Mouse (Mus musculus) urinary bladder, postnatal 0 days (tissue): ENCODE measurements around the gene Carhsp1. TPM values are rescaled to one million over a fixed set of nuclear protein-coding genes. Genes with fewer than 3 reads are reported as not detected.

Experiments used
- microRNA-seq: library from miRNA; unstranded; fragments of <30 nt; microRNA quantifications from one replicate; pipeline ENCODE4, GENCODE M21; 2016
- polyA plus RNA-seq: library from polyadenylated mRNA; unstranded; fragments of >200 nt; fragmentation: Nextera tagmentation; extraction: Ambion mirVana; gene quantifications from 2 replicates; pipeline ENCODE4 v1.2.1, GENCODE M21; 2015

Carhsp1 gene
- 46.8 TPM in 2 replicates for polyA plus RNA-seq

GRCm38 (mm10) chr16:8671551-8672349 lies at the start of gene Carhsp1:
Carhsp1 (minus strand) TSS chr16:8672155.

GRCm38 (mm10) chr16:8680470-8680869 lies 8.5 kb upstream of the Carhsp1 start, which contains the start of gene Gm5767:
Gm5767 (plus strand) TSS chr16:8680770.

GRCm38 (mm10) chr16:8637217-8638051 lies 34.5 kb downstream of the Carhsp1 start, which contains the start of the genes Pmm2 and Tmem186:
Pmm2 (plus strand) TSS chr16:8637674.
Tmem186 (minus strand) TSS chr16:8637712.

Small RNA genes lying within 50 kb of the gene (microRNA-seq; reads per million reads assigned to microRNA genes)
- gene Gm22137, result not detected

Other genes starting within 250 kb of the Carhsp1 start
- 0.15 and 0.23 TPM in 2 replicates for gene Tmem114, start 247.0 kb downstream of the Carhsp1 start, polyA plus RNA-seq
- gene Mettl22, start 201.4 kb downstream of the Carhsp1 start, polyA plus RNA-seq, result 13.2 and 16.5 TPM in 2 replicates
- gene Abat, start 158.7 kb downstream of the Carhsp1 start, polyA plus RNA-seq, result 7.3 and 10.5 TPM in 2 replicates
- gene Pmm2, start 34.5 kb downstream of the Carhsp1 start, polyA plus RNA-seq, result 38.1 and 38.3 TPM in 2 replicates
- 8.5 and 8.7 TPM in 2 replicates for gene Tmem186, start 34.4 kb downstream of the Carhsp1 start, polyA plus RNA-seq
- gene Gm5767, start 8.6 kb upstream of the Carhsp1 start, polyA plus RNA-seq, result not detected in 2 replicates
- 12.5 and 13.3 TPM in 2 replicates for gene Usp7, start 120.2 kb upstream of the Carhsp1 start, polyA plus RNA-seq
- 16.3 and 17.2 TPM in 2 replicates for gene 1810013L24Rik, start 157.9 kb upstream of the Carhsp1 start, polyA plus RNA-seq